Mouse (Mus musculus) kidney, postnatal 0 days (tissue): ENCODE measurements around the gene Usp29. TPM values are rescaled to one million over a fixed set of nuclear protein-coding genes. Genes with fewer than 3 reads are reported as not detected.

Experiments
- microRNA counts: library from miRNA; unstranded; fragments of <30 nt; microRNA quantifications from one replicate; lab custom pipeline; 2015
- microRNA-seq: library from miRNA; unstranded; fragments of <30 nt; microRNA quantifications from one replicate; pipeline ENCODE4, GENCODE M21; 2016
- polyA plus RNA-seq: library from polyadenylated mRNA; unstranded; fragments of >200 nt; fragmentation: Nextera tagmentation; extraction: Ambion mirVana; gene quantifications from 2 replicates; pipeline ENCODE4 v1.2.1, GENCODE M21; 2015

Usp29 gene
- polyA plus RNA-seq, 1 experiment from 2014 or later = 1.7 TPM

MicroRNA genes within 50 kb of the gene (microRNA counts, 519-probe panel; counts per million panel counts)
- microRNA mmu-miR-3099 (lab: Ali Mortazavi, UCI) = 330 counts per million, percentile 68 among the panel's probes with 10 or more counts

Small RNA genes within 50 kb of the gene (microRNA-seq; reads per million reads assigned to microRNA genes)
- gene Mir3099 = 13.0 reads per million, percentile 26 among the genes with 10 or more reads in this experiment

Other genes with a start within 250 kb of the Usp29 start
- gene Olfr5, start 243.6 kb upstream of the Usp29 start, polyA plus RNA-seq = not detected in 2 replicates
- gene Olfr1347, start 230.8 kb upstream of the Usp29 start, polyA plus RNA-seq = not detected in 2 replicates
- gene Olfr1348, start 221.8 kb upstream of the Usp29 start, polyA plus RNA-seq = not detected in 2 replicates
- gene Olfr1349, start 207.6 kb upstream of the Usp29 start, polyA plus RNA-seq = not detected in 2 replicates
- gene Olfr1350, start 165.7 kb upstream of the Usp29 start, polyA plus RNA-seq = not detected in 2 replicates
- 2.6 and 2.8 TPM in 2 replicates for gene Zim1, start 34.1 kb upstream of the Usp29 start, polyA plus RNA-seq
- 73.5 and 75.8 TPM in 2 replicates for gene Peg3, start 147 bp upstream of the Usp29 start, polyA plus RNA-seq